Mouse (Mus musculus) liver, postnatal 0 days (tissue): ENCODE measurements around the gene Vinac1. TPM values are rescaled to one million over a fixed set of nuclear protein-coding genes. Genes with fewer than 3 reads are reported as not detected.
A peak's percentile ranks its signal among the peaks of the same experiment; 100 is the strongest.

Experiments used
- ATAC-seq: fragments of 200-750 bp; cut with Nextera tagmentation; 2 replicates; pipeline ENCODE4 v1.8.0; 2017; ENCODE audit warnings: mild to moderate bottlenecking, moderate library complexity
- DNase-seq: peaks from one replicate; pipeline ENCODE4 v3.0.0-alpha.2; 2016
- H3K27ac ChIP-seq: fragments of 300-500 bp; sonication (generic); 2 replicates; pipeline ENCODE4 v1.5.1; 2014; ENCODE audit warnings: antibody characterized with exemption, moderate library complexity, mild to moderate bottlenecking, low read depth
- H3K27me3 ChIP-seq: fragments of 300-500 bp; sonication (generic); 2 replicates; pipeline ENCODE4 v1.6.1; 2014; ENCODE audit warnings: low read length, control low read depth, mixed read lengths; ENCODE audit not compliant: insufficient read depth
- H3K36me3 ChIP-seq: fragments of 300-500 bp; sonication (generic); replicated peaks from 2 replicates; pipeline ENCODE4 v1.6.1; 2014; ENCODE audit warnings: mild to moderate bottlenecking, control low read depth, low read length, moderate library complexity, mixed read lengths; ENCODE audit not compliant: insufficient read depth
- H3K4me1 ChIP-seq: fragments of 300-500 bp; sonication (generic); 2 replicates; pipeline ENCODE4 v1.6.1; 2014; ENCODE audit warnings: antibody characterized with exemption, mild to moderate bottlenecking, control low read depth; ENCODE audit not compliant: insufficient read depth
- H3K4me2 ChIP-seq: fragments of 300-500 bp; sonication (generic); 2 replicates; pipeline ENCODE4 v1.6.1; 2014; ENCODE audit warnings: low read depth, mild to moderate bottlenecking, low read length, moderate library complexity, mixed read lengths
- H3K4me3 ChIP-seq: fragments of 300-500 bp; sonication (generic); 2 replicates; pipeline ENCODE4 v1.5.1; 2014; ENCODE audit warnings: low read depth, low read length
- H3K9ac ChIP-seq: fragments of 300-500 bp; sonication (generic); replicated peaks from 2 replicates; pipeline ENCODE4 v1.6.1; 2014; ENCODE audit warnings: mild to moderate bottlenecking, moderate library complexity
- H3K9me3 ChIP-seq: fragments of 300-500 bp; sonication (generic); 2 replicates; pipeline ENCODE4 v1.6.1; 2016; ENCODE audit warnings: mild to moderate bottlenecking, control low read depth, low read length, mixed read lengths
- CTCF ChIP-seq: sonication (generic); IDR thresholded peaks from 2 replicates; pipeline ENCODE4 v1.5.1; 2016; ENCODE audit warnings: antibody characterized with exemption, low read depth
- EP300 ChIP-seq: IDR thresholded peaks from 2 replicates; pipeline ENCODE4 v1.6.1; 2016; ENCODE audit warnings: antibody characterized with exemption, low read depth, mild to moderate bottlenecking
- WGBS: fragments of 180-500 bp; shearing (Covaris S2); extraction: QIAGEN DNeasy Blood & Tissue Kit; methylation state at CpG from one replicate; pipeline ENCODE4 v1.1.7; 2014; ENCODE audit not compliant: insufficient replicate concordance; 5-methylcytosine and 5-hydroxymethylcytosine counted together
- polyA plus RNA-seq: library from polyadenylated mRNA; unstranded; fragments of >200 nt; fragmentation: Nextera tagmentation; extraction: Ambion mirVana; gene quantifications from 2 replicates; pipeline ENCODE4 v1.2.1, GENCODE M21; 2015

Vinac1 gene
- polyA plus RNA-seq, 1 experiment from 2014 or later, result not detected

GRCm38 (mm10) chr2:129052451-129052983 is 4.5 kb upstream of the Vinac1 start:
- no peak for ATAC-seq

GRCm38 (mm10) chr2:129046846-129047196 is 1.2 kb downstream of the Vinac1 start:
- H3K9ac ChIP-seq, result no peak overlapping the region
- WGBS, result 75% methylated on average over 4 of the region's 4 CpGs
- no peak for ATAC-seq
- no peak overlapping the region for H3K4me2 ChIP-seq
- DNase-seq, result no peak
- no peaks in the 10 kb centered on the region for H3K4me1 ChIP-seq
- H3K27me3 ChIP-seq, result 0 out of 2 replicates have a peak, but pooled peaks cover 3% of the 10 kb centered on the region
- no peak overlapping the region for H3K4me3 ChIP-seq
- H3K36me3 ChIP-seq, result no peaks in the 10 kb centered on the region
- no peak overlapping the region for H3K27ac ChIP-seq
- TF ChIP-seq CTCF (no peak), EP300 (no peak)
- no peaks in the 10 kb centered on the region for H3K9me3 ChIP-seq

More at GRCm38 (mm10) chr2:129052451-129052983, 4.5 kb upstream of the Vinac1 start:
- 66% methylated on average over 4 of the region's 4 CpGs for WGBS
- Histone ChIP-seq H3K9me3 (no peaks in the 10 kb centered on the region), H3K36me3 (no peaks in the 10 kb centered on the region), H3K27ac (no peak overlapping the region), H3K4me3 (no peak overlapping the region), H3K4me1 (no peaks in the 10 kb centered on the region), H3K27me3 (no peaks in the 10 kb centered on the region), H3K9ac (no peak overlapping the region), H3K4me2 (no peak overlapping the region)
- TF ChIP-seq CTCF, result no peak
- TF ChIP-seq EP300, result no peak
- no peak for DNase-seq

DNA sequence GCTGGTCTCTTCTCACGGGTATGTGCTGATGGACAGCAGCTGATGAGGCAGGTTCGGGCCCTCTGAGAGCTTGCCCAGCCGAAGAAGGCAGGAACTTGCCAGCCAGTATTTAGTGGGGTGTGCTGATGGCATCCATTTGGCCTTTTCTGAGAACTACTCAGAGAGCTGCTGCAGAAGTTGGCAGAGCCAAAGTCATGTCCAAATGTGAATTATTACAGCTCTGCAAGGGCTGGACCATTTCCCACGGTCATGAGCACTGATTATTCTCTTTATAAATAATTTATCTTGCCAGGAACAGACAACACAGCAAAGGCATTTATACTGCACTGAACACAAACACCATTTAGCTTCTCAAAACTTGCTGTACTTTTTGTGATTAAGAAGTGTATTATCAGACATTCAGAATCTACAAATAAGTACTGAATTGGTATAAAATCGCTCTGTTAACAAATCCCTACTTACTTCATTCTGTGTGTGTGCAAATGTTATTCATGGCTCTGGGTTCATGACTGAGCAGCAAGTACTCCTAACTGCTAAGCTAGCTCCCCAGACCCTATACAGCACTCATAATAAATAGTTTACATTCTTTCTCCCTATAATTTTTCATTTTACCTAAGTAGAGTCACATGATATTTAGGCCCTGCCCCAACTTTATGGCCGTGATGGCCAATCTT is 1.7 kb downstream of the Vinac1 start:
- Histone ChIP-seq H3K4me1 (no peaks in the 10 kb centered on the region), H3K27me3 (0 out of 2 replicates have a peak, but pooled peaks cover 3% of the 10 kb centered on the region), H3K27ac (no peak overlapping the region), H3K9ac (no peak overlapping the region), H3K36me3 (no peaks in the 10 kb centered on the region), H3K9me3 (no peaks in the 10 kb centered on the region), H3K4me2 (no peak overlapping the region), H3K4me3 (no peak overlapping the region)
- ATAC-seq (no peak), DNase-seq (no peak)
- 67% methylated on average over 6 of the region's 6 CpGs for WGBS
- TF ChIP-seq CTCF (no peak), EP300 (no peak)

GRCm38 (mm10) chr2:129040567-129040966 is 7.4 kb downstream of the Vinac1 start:
- TF ChIP-seq CTCF (peak; percentile 49), EP300 (no peak)
- H3K27me3 ChIP-seq, result peaks cover 38% of the 10 kb centered on the region
- H3K9ac ChIP-seq, result no peak overlapping the region
- DNase-seq (no peak), ATAC-seq (no peak)
- H3K4me2 ChIP-seq, result no peak overlapping the region
- 15% methylated on average over 6 of the region's 6 CpGs for WGBS
- peaks cover 5% of the 10 kb centered on the region; the same call in 1 of the 2 replicates for H3K4me1 ChIP-seq
- no peak overlapping the region for H3K4me3 ChIP-seq
- no peak overlapping the region for H3K27ac ChIP-seq
- no peaks in the 10 kb centered on the region for H3K9me3 ChIP-seq
- H3K36me3 ChIP-seq, result no peaks in the 10 kb centered on the region

- Histone ChIP-seq H3K27me3 (peaks cover 38% of the 10 kb centered on the region), H3K36me3 (no peaks in the 10 kb centered on the region), H3K27ac (no peak overlapping the region), H3K4me1 (peaks cover 5% of the 10 kb centered on the region; the same call in 1 of the 2 replicates), H3K4me3 (peak overlapping the region; percentile 13), H3K9me3 (no peaks in the 10 kb centered on the region), H3K4me2 (peak overlapping the region; percentile 63), H3K9ac (no peak overlapping the region)
- ATAC-seq (peak; percentile 23; the same call in 1 of the 2 replicates), DNase-seq (peak; percentile 26)
- TF ChIP-seq CTCF (no peak), EP300 (no peak)
- WGBS, result 4% methylated on average over 62 of the region's 62 CpGs
Observed at GRCm38 (mm10) chr2:129038937-129039631, 8.9 kb downstream of the Vinac1 start.

GRCm38 (mm10) chr2:129038426-129038936 is 9.5 kb downstream of the Vinac1 start:
- ATAC-seq (peak; percentile 5; the same call in 1 of the 2 replicates), DNase-seq (no peak)
- no peak overlapping the region for H3K9ac ChIP-seq
- peak overlapping the region; percentile 63 for H3K4me2 ChIP-seq
- TF ChIP-seq CTCF, result no peak
- no peak for TF ChIP-seq EP300
- peaks cover 38% of the 10 kb centered on the region for H3K27me3 ChIP-seq
- no peaks in the 10 kb centered on the region for H3K36me3 ChIP-seq
- WGBS, result 31% methylated on average over 15 of the region's 15 CpGs
- no peaks in the 10 kb centered on the region for H3K9me3 ChIP-seq
- no peak overlapping the region for H3K27ac ChIP-seq
- peaks cover 5% of the 10 kb centered on the region; the same call in 1 of the 2 replicates for H3K4me1 ChIP-seq
- H3K4me3 ChIP-seq, result peak overlapping the region; percentile 13
